Mouse (Mus musculus) lung, postnatal 14 days (tissue): ENCODE results near the gene Rufy1.
A peak's percentile ranks its signal among the peaks of the same experiment; 100 is the strongest.
"Not testable (repeated sequence)": the region's sequence is repeated elsewhere in the genome, so short reads cannot be mapped to it uniquely, and the experiment has no call there.

ENCODE experiments used
- DNase-seq: peaks from one replicate; pipeline ENCODE4 v3.0.0; 2021

Rufy1 gene

DNA sequence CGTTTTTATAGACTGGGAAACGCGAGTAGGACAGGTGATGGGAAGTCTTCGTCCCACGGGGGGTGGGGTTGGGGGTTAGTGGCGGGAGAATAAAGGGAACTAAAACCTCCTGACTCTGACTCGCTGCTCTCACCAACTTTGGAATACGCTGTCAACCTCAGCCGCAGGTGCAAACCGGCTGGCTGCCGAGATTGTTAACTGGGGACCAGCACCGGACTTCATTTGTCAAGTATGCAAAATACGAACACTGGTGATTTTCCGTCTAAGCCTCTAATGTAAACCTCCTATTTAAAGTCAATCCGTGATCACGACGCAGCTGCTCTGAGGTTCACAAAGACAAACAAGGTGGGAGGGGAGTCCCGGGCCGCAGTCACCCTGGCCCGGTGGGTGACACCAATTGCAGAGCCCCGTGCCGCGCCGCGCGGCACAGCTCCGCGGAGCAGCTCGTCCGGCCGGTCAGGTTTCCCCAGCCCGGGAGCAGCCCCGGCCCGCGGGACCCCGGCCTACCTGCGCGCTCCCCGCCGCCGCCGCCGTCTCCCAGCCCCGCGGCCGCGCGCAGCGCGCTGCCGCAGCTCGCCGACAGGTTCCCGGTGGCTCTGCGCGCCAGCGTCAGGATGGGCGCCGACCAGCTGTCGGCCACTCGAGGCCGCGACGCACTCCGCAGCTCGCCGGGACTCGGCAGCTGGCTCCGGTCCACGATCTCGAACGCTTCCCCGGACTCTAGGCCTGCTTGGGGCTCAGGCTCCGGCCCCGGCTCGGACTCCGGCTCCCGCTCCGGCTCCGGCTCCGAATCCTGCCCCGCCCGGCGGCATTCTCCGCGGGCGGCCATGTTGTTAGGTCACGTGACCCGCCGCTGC lies at the start of gene Rufy1:
TSS of gene Rufy1 (minus strand) at position 849 of the 857 bp plus-strand sequence.
- DNase-seq = peak; percentile 86

DNA sequence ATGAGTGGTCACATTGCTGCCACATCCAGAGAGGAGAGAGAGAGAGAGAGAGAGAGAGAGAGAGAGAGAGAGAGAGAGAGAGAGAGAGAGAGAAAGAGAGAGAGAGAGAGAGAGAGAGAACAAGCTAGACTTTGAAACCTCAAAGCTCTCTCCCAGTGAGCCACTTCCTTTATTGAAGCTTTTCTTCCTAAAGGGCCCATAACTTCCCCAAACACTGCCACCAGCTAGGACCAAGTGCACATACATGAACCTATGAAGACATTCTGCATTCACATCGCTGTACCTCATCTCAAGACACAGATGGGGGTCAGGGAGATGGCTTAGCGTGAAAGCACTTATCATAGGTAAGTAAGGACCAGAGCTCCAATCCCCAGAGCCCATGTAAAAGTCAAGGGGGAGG lies 47.1 kb upstream of the Rufy1 start:
- DNase-seq = no peak

DNA sequence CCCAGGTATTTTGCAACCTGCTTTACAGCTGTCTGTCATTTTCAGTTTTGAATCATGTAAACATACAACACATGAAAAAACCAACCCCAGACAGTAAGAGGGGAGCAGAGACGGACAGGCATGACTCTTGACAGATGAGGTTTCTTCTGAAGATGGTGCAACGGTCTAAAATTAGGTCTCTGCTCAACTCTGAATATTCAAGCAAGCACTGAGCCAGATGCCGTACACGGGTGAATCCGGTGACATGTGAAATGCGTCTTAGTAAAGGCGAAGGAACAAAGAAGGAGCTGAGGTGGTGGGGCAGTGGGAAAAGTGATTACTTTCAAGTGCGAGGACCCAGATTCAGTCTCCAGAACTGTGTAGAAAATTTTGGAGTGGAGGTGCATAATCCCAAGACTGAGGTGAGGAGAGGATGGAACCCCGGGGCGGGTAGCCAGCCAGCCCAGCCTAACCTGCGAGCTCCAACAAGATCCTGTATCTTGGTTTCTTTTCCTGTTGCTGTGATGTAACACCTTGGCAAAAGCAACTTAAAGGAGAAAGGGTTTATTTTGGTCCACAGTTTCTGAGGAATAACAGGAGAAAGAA lies 46.7 kb upstream of the Rufy1 start:
- DNase-seq = no peak

DNA sequence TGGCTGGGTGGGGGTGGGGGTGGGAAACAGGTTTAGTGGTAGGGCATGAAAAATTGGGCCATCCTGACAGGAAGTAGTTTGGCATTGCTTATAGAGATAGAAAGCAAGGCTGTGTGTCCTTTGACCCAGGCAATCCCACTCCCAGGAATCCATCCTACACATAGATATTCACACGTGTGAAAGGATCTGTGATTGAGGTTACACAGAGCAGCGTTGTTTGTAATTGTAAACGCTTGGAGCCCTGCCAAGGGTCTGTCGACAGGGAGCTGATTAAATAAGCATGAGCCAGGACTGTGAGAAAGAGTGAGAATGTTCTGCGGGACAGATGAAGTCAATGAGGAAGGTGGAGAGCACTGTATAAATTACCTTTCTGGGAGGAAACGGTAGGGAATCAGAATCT lies 46.0 kb upstream of the Rufy1 start:
- no peak for DNase-seq

DNA sequence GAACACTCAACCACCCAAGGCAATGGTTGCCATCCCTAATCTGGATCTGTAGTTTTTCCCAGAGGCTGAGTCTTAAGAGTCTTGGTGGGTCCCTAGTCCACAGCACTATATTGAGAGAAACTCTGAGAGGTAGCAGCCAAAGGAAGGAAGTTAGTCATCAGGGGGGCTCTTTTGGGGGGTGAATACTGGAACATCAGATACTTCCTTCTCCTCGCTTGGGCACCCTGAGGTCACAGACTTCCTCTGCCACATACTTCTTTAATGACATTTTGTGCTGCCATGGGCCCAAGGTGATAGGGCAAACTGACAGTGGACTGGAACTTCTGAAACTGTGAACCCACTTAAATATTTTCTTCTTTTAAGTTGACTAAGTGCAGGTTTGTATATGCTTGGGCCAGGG lies 43.0 kb upstream of the Rufy1 start:
- DNase-seq = no peak

DNA sequence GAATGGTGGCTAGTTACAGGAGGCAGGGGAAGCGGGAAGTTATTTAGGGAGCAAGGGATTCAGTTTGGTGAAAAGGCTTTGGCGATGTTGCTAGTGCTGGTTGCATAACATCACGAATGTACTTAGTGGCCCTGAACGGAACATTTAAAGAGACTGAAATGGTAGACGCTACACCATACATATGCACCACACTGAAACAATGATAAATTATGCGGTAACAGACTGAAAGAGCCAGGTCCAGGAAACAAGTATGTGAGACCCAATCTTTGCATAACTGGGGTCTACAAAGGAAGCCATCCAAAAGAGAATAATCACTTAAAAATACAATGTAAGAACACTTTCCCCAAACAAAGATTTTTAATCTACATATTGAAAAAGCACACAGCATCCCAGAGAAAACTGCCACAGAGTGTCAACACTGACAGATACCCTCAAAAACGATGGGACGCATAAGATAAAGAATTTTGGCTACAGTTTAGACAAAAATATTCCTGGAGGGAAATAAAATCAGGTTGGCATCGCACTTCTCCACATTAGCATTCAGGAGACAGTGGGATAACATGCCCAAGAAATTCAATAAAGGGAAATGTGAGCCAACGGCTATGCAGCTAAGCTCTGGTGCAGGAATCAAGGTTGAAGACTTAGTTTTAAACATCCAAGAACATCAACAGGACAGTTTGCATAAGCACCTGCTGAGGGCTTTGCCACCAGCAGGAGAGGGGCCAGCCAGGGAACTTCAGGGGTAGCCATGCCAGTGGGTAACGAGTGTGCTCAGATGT lies 41.4 kb upstream of the Rufy1 start:
- DNase-seq = no peak

DNA sequence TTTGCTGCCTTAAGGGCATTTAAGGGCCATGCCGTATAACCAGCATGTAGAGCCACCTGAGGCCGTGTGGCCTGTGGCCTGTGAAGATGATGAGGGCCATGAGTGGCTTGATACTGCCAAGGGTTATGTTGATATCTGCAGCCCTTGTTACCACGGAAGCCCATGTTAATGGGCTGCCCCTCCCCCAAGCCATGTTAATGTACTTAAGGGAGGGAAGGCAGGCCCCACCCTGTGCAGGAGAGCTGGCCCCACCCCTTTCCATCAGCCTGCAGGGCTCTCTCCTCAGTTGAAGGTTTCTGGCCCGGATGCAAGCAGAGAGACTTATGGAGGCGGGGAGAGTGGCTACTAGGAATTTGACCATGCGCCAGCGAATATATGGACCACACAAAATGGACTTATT lies 30.6 kb upstream of the Rufy1 start:
- DNase-seq = no peak

DNA sequence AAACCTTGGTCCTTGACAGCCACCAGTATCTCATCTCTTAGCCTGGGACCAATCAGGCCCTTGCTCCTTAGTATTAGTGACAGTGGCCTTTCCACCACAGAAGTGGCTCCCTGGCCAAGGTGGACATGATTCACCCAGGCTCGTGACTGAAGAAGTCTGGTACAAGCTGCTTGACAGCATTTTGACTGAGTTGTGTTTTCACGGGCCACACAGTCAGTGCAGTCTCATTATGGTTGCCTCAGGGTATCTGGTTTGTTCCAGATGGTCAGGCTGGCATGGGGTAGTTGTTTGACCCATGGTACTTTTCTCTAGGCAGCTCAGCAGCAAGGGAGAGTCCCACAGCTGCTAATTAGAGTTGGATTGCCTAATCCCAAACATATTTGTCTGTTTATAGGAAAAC lies 28.3 kb upstream of the Rufy1 start:
- DNase-seq = no peak

DNA sequence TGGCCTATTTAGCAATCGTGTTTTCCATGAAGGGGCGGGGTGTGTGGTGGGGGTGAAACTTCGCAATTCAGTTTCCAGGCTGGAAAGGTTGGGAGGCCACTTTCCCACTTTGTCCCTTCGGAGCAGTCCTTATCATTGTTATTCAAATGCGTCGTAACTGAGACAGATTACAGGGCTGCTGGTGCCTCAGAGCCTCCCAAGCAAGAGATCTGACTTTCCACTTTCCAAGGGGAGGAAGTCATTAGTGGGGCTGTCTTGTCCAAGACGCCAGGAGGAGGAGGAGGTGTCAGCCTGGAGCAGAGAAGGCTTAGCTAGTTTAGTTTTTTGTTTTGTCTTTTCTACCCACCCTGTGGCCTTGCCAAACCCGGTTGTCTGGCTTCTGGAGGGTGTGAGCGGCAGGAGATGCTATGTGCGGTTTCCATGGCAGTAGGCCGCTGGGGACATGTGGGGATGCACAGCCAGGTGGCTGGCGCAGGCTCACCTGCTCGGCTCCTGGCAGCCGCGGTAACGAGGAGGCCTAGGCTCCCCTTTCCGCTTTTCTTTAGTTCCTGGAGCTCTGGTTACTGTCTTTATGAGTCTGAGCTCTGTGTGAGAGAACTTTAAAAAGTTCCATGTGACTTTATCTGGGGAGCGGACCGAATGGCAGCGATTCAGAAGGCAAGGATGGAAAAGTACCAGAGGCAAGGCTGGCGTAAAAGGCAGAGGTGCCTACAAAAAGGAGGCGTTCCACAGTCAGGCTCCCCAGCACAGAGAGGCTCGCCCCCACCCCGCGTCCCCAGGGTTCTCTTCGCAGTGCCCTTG lies 26.4 kb upstream of the Rufy1 start:
- DNase-seq = peak; percentile 35

DNA sequence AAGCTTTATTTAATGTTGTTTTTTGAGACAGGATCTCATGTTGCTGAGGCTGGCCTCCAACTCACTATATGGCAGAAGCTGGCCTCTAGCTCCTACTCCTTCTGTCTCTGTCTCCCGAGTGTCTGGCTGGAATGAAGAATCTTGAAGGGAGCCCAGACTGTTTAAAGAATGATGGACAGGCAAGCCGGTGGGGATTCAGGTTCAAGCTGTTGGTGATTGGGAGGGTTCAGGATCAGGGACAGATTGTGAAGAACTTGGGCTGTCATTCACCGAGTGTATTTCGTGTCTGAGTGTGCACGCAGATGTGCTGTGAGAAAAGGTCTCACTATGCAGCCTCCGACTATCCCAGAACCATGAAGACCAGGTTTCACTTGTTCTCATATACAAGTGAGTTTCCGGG lies 25.5 kb upstream of the Rufy1 start:
- DNase-seq = no peak

DNA sequence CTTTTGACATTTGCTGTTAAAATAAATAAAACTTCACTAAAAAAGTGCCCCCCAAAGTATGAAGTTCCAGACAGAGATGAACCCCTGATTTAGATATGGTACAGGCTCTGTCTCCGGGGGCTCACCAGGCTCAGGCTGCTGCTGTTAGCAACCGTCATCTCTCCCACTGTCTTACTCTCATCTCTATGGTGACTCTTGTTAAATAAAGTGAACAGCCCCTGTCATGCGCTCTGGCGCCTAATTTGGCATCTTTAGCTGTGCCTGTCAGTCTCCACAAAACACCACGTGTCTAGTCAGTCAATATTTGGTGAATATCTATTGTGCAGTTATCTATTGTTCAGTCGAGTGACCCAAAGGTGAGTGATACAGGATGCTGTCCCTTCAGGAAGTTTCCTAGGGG lies 24.0 kb upstream of the Rufy1 start:
- no peak for DNase-seq

DNA sequence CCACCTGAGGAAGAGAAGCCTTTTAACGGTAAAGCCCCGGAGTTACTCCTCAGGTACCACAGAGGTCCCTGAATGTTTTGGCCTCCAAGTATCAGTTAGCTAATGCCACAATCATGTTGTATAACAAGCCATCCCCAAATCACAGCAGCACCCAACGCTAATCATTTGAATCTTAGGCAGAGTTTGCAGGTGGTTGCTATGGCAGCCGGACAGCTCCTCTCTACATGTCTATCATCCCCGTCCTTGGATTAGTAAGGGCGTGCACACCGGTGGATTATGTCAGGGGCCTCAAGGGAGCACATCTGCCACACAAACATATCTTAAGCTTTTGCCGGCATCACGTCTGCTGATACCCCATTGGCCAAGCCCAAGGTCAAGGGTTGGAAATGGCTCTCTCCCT lies 19.3 kb upstream of the Rufy1 start:
- DNase-seq = no peak

DNA sequence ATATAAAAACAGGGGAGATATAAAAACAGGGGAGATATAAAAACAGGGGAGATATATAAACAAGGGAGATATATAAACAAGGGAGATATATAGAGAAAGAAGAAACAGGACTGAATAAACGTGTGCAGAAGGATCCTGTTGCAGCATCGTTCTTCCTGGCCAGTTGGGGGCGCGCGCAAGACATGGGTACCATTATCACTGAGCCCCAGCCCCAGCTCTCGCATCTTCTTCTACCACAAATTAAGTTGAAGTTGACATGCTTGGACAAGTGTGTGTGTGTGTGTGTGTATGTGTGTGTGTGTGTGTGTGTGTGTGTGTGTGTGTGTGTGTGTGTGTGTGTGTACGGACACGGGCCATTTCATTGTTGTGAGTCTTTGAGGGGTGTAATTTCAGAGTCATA lies 17.2 kb upstream of the Rufy1 start:
- not testable (repeated sequence) for DNase-seq

DNA sequence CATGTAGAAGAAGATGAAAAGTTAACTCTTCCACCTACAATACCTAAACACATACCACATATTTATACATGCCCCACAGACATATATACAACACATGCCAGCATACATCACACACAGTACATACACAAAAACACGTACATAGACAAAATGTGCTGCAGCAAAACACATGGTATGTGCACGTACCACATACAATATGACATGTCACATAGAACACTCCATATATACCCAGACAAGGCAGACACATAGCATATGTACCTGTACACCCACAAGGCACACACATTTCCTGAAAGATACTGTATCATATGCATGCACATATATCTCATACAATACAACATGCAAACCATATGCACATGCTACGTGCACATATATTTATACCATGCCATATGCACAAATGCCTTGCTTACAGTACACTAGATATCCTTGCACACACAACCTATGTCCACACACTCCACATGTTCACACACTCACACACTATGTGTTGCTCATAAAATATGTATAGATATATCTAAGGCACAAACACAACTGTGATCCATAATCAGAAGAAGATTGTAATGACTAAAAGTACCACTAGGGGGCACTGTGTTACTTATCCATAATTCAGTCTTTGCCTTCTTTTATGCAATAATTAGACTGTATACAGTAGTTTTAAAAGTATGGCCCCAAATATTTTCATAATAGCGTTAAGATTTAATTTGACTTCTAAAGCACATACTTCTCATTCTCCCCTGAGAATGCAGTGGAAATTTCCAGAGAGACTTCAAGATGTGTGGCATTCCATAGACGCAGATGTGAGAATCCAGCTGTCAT lies 12.5 kb upstream of the Rufy1 start:
- no peak for DNase-seq

DNA sequence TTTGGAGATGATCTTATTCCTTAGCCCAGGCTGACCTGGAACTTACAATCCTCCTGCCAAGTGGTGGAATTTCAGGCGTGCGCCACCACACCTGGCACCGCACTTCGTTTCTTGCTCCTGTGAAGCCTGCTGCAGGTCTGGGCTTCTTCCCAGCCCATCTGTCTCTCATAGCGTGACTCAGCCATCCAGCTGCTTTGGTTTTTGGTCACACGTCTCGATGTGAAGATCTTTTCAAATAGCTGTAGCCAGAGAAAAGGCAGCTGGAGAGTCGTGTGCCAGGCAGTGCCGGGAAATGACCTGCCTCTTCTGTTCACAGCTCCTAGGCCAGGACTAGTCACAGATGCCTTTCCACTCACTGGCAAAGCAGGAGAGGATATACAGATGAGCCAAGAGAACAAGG lies 10.7 kb upstream of the Rufy1 start:
- DNase-seq = peak; percentile 49

DNA sequence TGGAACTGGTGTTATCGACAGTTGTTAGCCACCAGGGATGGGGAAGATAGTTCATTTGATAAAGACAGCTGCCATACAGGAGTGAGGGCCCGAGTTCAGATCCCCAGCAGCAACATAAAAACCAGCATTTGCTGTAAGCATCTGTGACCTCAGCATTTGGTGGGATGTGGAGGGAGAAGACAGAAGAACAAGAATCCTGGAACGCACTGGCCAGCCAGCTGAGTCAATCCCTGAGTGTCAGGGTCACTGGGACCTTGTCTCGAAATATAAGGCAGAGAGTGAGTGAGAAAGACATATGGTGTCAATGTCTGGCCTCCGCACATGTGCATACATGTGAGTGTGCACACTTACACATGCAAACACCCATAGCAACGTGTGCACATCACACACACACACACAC lies 9.8 kb upstream of the Rufy1 start:
- DNase-seq = no peak

DNA sequence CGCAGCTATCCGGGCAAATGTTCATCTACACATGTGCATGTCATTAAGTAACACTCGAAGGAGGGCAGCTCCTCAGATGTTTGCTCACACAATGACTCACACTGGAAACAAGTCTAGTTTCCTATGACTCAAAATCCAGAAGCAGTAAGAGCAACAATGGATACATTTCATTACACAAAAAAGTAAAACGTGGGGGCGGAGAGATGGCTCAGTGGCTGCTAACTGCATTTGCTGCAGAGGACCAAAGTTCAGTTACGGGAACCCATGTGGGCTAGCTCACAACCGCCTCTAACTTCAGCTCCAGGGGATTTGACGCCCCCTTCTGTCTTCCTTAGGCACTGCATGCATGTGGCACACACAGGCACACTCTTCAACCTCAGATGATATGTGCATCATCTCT lies 8.9 kb upstream of the Rufy1 start:
- no peak for DNase-seq

DNA sequence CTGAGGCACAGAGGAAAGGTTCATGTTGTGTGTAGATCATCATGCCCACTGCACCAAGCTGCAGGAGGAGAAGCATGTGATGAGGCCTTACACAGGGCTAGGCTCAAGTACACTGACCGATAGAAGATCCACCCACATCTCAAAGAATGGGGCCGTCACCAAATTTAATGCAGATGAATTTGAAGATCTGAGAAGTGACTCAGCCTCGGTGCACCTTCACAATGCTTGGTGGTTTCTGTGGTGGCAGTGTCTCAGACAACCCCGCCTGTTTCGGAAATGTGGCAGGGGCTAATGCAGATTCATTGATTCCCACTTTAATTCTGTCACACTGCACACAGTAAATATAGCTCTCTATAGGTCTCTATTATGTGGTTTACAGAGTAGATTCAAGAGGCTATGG lies 2.0 kb upstream of the Rufy1 start:
- no peak for DNase-seq

DNA sequence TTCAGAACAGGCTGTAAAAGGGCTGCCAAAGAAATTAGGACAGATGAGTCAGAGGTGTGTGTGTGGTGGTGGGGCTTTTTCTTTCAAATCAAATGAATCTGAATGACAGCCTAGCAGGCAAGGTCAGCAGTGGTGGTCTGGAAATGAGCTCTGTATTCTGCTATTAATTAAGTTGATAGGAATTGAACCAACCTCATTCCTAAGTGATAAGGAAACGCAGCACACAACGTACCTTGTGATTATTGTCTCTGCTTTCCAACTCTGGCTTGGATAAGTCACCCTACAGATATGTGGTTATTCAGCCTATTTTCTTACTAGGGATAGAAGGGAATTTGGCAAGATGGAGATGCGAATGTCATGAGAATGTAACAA lies 1.1 kb upstream of the Rufy1 start:
- no peak for DNase-seq

DNA sequence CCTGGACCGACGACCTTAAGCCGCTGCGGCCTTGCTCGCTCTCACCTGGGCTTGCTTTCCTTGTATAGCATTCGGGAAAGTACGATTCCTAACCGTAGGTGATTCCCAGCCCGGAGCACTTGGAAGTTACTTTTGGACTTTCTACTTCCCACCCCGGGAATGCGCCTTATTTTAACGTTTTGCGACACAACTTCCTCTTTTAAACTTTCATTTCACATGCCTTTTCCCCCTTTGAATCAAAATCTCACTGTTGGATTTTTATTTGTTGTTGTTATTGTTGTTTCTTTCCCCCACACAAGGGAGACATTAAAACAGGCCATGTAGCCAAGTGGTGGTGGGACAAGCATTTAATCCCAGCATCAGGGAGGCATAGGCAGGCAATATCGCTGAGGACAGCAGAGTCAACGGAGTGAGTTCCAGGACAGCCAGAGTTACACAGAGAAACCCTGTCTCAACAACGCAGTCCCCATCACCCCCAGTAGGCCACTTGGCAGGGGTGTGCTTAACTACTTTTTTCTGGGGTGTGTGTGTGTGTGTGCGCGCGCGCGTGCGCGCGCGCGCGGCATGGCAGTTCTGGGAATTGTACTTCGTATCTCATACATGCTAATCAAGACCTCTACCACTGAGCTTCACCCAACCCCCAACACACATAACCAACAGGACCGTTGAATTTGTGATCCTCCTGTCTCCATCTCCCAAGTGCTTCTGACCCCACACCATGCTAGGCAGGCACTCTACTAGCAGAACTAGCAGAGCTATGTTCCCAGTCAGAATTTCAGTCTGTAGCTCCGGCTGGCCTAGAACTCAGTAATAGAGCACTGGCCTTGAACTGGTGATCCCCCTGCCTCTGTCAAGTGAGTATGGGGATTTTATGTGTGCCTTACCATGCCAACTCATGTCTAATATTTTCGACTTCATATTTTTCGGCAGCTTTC lies 476 bp upstream of the Rufy1 start:
- DNase-seq = peak; percentile 11

DNA sequence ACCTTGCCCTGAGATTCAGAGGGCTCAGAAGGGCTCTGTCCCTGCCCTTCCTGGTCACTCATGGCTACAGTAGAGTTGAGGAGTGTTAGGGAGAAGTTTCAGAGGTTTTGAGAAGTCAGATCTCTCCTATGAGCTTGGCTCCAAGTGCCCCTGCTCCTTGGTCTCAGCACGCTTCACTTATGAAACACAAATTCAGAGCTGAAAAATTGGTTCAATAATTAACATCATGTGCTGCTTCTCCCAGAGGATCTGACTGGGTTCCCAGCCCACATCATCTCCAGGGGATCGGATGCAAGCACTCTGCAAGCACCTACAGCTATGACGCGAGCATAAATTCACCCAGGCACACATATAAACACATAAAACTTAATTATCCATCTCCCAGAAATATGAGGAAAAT lies 4.9 kb downstream of the Rufy1 start:
- no peak for DNase-seq
